Mouse (Mus musculus): ENCODE results near the gene Kremen1.

- TF ChIP-seq POLR2A (IDR thresholded peaks at IDR 0.05; ENCODE audit: borderline replicate concordance, extremely low read depth, low read depth, low read length) (no peak), CTCF (IDR thresholded peaks at IDR 0.05; ENCODE audit: insufficient read depth, low read length) (no peak)
Observed at GRCm38 (mm10) chr11:5184250-5184649, 77.1 kb downstream of the Kremen1 start.

All from lung, adult 2 months (tissue).